Mouse (Mus musculus): ENCODE results near the gene Gm21987. TPM values are rescaled to one million over a fixed set of nuclear protein-coding genes. Genes with fewer than 3 reads are reported as not detected.
A peak's percentile ranks its signal among the peaks of the same experiment; 100 is the strongest.

Gm21987 gene
- polyA plus RNA-seq, 1 experiment from 2014 or later = not detected

DNA sequence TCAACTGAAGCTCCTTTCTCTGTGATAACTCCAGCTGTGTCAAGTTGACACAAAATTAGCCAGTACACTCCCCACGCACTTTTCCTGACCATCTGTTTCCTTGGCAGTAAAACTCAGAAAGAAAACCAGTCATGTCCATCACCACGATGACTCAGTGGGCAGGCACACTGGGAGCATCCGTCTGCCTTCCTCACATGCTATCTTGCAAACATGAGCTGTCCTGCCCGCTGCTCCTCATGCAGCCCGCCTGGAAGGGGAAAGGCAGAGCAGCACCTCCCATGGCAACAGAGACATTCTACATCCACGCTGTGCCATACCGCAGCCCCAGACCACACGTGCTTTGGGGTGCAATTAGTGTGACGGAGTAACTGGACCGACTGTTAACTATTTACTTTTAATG lies 21.5 kb downstream of the Gm21987 start:
- Histone ChIP-seq H3K27me3 (ENCODE audit: poor library complexity, severe bottlenecking) (no peaks in the 10 kb centered on the region), H3K4me1 (peaks cover 7% of the 10 kb centered on the region; the same call in 1 of the 2 replicates), H3K9me3 (no peaks in the 10 kb centered on the region), H3K36me3 (replicated peaks) (no peaks in the 10 kb centered on the region), H3K4me3 (no peak overlapping the region), H3K27ac (no peak overlapping the region)
- WGBS = 77% methylated on average over 10 of the region's 10 CpGs
- no peak for DNase-seq (ENCODE audit: extremely low spot score, low spot score)

DNA sequence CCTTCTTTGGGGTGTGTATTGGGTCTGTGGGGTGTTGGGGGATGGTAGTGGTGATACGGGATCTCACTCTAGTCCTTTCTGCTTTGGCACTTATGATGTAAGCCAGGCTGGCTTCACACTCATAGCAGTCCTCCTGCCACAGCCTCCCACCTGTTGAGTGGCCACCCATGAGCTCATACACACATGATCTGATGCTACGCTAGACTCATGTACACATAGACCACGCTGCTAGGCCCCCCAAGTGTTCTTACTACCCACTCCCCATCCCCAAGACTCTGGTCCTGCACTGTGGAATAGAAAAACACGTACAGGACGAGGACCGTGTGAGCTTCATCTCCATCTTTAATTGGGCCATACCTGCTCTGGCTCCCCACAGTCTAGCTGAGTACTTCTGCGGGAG lies 22.2 kb downstream of the Gm21987 start:
- Histone ChIP-seq H3K27me3 (ENCODE audit: poor library complexity, severe bottlenecking) (no peaks in the 10 kb centered on the region), H3K4me3 (no peak overlapping the region), H3K9me3 (no peaks in the 10 kb centered on the region), H3K27ac (no peak overlapping the region), H3K36me3 (replicated peaks) (no peaks in the 10 kb centered on the region), H3K4me1 (peaks cover 7% of the 10 kb centered on the region; the same call in 1 of the 2 replicates)
- DNase-seq (ENCODE audit: extremely low spot score, low spot score) = no peak
- 83% methylated on average over 7 of the region's 7 CpGs for WGBS

DNA sequence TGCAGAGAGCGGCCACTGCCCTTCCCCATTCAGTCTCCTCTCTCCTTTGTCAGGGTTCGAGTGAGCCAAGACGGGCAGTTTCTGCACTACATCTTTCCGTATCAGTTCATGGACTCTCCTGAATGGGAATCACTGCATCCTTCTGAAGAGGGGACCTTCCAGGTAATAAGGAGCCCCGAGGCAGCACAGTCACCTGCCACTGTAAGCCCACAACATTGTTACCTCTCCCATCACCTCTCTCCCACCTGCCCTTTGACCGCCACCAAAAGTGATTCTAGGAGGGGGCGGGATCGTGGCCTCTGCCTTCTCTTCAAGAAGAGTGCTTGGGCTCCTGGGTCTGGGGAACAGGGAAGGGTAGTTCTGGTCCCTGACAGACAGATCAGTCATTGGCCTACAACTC lies 22.6 kb downstream of the Gm21987 start:
- DNase-seq (ENCODE audit: extremely low spot score, low spot score) = no peak
- WGBS = 83% methylated on average over 8 of the region's 8 CpGs
- peaks cover 7% of the 10 kb centered on the region; the same call in 1 of the 2 replicates for H3K4me1 ChIP-seq

DNA sequence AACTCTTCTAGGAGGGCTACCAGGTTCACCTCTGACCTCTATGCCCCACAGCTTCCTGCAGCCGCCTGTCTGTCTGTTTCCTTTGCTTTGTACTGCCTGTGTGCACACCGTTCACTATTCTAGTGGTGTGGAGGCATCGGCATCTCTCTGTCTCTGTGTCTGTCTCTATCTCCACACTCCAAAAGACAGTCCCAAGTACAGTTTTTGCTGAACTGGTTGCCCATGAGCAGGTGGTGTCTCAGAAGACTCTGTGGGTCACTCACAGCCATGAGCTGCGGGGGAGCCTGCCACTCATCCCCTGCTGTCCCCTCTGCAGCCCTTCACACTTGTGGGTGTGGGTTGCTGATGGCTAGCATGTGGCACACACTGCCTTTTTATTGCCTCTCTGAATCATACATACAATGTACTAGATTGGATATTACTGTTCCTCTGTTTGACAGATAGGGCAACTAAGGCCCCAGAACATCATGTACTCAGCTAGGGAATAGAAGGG lies 23.2 kb downstream of the Gm21987 start:
- H3K4me3 ChIP-seq = no peak overlapping the region
- H3K4me1 ChIP-seq = peaks cover 7% of the 10 kb centered on the region; the same call in 1 of the 2 replicates
- H3K9me3 ChIP-seq = no peaks in the 10 kb centered on the region
- DNase-seq (ENCODE audit: extremely low spot score, low spot score) = no peak
- WGBS = 84% methylated on average over 4 of the region's 4 CpGs
- H3K27me3 ChIP-seq (ENCODE audit: poor library complexity, severe bottlenecking) = no peaks in the 10 kb centered on the region
- no peak overlapping the region for H3K27ac ChIP-seq
- H3K36me3 ChIP-seq (replicated peaks) = no peaks in the 10 kb centered on the region

More for the DNA sequence above, 22.6 kb downstream of the Gm21987 start:
- H3K36me3 ChIP-seq (replicated peaks) = no peaks in the 10 kb centered on the region
- H3K4me3 ChIP-seq = no peak overlapping the region
- no peak overlapping the region for H3K27ac ChIP-seq
- H3K9me3 ChIP-seq = no peaks in the 10 kb centered on the region
- no peaks in the 10 kb centered on the region for H3K27me3 ChIP-seq (ENCODE audit: poor library complexity, severe bottlenecking)

DNA sequence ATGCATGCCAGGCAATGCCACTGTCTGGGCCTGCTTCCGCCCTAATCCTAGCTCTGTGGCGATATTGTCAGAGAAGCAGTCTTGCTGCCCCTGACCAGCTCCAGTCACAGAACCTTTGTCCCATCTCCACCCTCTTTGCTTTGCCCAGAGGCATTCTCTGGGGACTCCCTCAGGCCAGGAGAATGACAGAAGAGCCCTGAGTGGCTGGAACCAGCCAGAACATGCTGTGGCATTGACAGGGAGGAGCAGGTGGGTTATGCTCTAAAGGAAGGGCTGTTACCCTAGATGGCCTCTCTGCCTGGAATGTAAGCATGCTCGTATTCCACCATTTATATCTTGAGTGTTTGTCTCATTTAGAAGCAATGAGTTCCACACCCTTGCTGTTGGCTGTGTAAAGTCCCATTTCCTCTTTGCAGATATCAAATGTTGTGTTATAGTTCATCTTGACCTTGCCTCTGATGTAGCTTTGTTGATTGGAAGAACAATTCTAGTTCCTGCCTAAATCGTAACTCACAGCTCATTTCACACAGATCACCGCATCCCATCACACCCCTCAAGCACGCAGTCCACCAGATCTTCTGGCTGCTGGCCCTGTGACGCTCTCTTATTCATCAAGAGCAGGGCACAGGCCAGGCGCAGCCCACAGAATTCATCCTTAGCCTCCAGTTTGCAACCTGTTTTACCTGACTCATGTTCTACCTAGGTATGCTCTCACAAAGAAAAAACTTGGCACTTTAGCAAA lies 24.0 kb downstream of the Gm21987 start:
- 87% methylated on average over 8 of the region's 8 CpGs for WGBS
- H3K27ac ChIP-seq = peak overlapping the region; percentile 44; the same call in 1 of the 2 replicates
- DNase-seq (ENCODE audit: extremely low spot score, low spot score) = no peak
- H3K4me1 ChIP-seq = peaks cover 7% of the 10 kb centered on the region; the same call in 1 of the 2 replicates
- H3K9me3 ChIP-seq = no peaks in the 10 kb centered on the region
- no peaks in the 10 kb centered on the region for H3K36me3 ChIP-seq (replicated peaks)
- no peaks in the 10 kb centered on the region for H3K27me3 ChIP-seq (ENCODE audit: poor library complexity, severe bottlenecking)
- H3K4me3 ChIP-seq = no peak overlapping the region

DNA sequence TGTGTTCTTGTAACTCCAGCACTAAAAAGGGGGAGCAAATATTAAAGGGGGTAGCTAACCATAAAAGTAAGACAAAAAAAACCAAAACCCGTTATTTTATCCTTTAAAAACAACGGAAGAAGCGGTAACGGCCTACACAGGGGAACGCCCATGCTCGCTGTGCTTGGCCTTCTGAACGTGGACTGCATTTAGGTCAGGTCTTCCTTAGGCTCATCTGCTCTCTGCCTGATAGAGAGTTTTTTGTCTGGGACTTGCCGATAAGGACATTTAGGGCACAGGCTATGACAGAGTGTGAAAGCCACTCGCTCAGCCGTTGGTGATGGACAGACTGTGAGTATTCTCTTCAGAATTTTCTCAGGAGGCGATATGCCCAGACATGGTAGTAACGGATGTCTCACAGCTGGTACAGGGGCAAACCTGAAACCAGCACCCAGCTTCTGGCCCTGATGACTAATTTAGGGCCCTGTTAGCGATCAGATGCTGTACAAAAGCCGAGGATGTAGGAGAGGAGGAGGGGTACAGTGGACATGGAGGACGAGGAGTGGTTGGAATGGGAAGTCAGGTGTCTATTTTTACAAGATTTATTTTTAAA lies 25.0 kb downstream of the Gm21987 start:
- H3K4me3 ChIP-seq = no peak overlapping the region
- WGBS = 89% methylated on average over 15 of the region's 15 CpGs
- no peaks in the 10 kb centered on the region for H3K27me3 ChIP-seq (ENCODE audit: poor library complexity, severe bottlenecking)
- peaks cover 15% of the 10 kb centered on the region for H3K4me1 ChIP-seq
- no peak for DNase-seq (ENCODE audit: extremely low spot score, low spot score)
- H3K27ac ChIP-seq = peak overlapping the region; percentile 53
- H3K9me3 ChIP-seq = no peaks in the 10 kb centered on the region
- H3K36me3 ChIP-seq (replicated peaks) = no peaks in the 10 kb centered on the region

DNA sequence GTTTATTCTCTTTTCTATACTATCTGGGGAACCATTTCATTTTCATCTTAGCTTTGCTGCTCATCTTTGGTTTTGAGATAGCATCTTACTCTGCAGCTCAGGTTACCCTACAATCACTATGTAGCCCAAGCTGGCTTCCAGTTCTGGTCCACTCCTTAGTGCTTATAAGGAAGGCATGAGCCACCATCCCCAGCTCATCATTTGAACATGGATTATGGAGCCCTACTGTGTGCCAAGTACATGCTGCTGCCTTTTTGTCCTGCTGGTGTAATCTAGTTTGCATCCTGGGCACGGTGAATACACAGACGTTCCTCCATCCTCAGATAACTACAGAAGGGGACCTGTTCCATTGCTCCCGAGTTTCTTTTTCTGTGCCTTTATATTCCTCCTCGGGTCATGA lies 26.0 kb downstream of the Gm21987 start:
- H3K9me3 ChIP-seq = no peaks in the 10 kb centered on the region
- H3K36me3 ChIP-seq (replicated peaks) = no peaks in the 10 kb centered on the region
- no peak overlapping the region for H3K27ac ChIP-seq
- DNase-seq (ENCODE audit: extremely low spot score, low spot score) = no peak
- WGBS = 88% methylated on average over 4 of the region's 4 CpGs
- H3K4me1 ChIP-seq = peaks cover 18% of the 10 kb centered on the region
- H3K27me3 ChIP-seq (ENCODE audit: poor library complexity, severe bottlenecking) = no peaks in the 10 kb centered on the region
- no peak overlapping the region for H3K4me3 ChIP-seq

DNA sequence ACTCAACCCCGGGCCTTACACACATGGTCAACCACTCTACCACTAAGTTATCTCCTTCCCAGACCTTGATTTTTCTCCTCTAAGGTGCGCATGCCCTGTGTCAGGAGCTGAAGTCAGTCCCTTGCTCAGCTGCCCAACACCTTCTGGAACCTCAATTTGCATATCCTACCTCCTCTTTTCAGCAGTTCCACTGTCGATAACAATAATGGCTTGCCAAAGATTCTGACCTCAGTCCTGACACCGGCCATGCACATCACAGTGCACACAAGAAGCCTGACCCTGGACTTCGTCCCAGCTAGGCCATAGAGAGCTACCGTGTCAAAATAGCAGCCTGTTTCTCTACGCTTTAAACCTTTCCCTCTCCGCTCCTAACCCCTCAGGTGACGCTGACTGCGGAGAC lies 26.6 kb downstream of the Gm21987 start:
- Histone ChIP-seq H3K36me3 (replicated peaks) (no peaks in the 10 kb centered on the region), H3K4me1 (peaks cover 16% of the 10 kb centered on the region), H3K4me3 (no peak overlapping the region), H3K27me3 (ENCODE audit: poor library complexity, severe bottlenecking) (no peaks in the 10 kb centered on the region), H3K9me3 (no peaks in the 10 kb centered on the region), H3K27ac (no peak overlapping the region)
- WGBS = 84% methylated on average over 10 of the region's 10 CpGs
- DNase-seq (ENCODE audit: extremely low spot score, low spot score) = no peak

DNA sequence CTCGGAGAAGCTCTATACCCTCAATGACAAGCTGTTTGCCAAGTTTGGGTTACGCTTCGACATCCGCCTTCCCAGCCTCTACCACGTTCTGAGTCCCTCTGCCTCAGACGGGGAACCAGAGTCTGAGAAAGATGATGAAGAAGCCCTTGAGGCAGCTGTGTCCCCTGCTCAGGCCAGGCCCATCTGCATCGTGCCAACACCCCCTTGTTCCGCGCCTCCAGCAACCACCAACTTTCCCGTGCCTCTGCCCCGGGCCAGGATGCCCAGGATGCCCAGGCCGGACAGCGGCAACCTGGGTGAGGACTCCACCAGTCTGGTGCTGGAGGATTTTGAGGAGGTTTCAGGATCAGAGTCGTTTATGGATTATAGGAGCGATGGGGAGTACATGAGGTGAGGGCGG lies 27.1 kb downstream of the Gm21987 start:
- Histone ChIP-seq H3K36me3 (replicated peaks) (no peaks in the 10 kb centered on the region), H3K4me3 (peak overlapping the region; percentile 4; the same call in 1 of the 2 replicates), H3K4me1 (peaks cover 19% of the 10 kb centered on the region), H3K9me3 (no peaks in the 10 kb centered on the region), H3K27ac (no peak overlapping the region), H3K27me3 (ENCODE audit: poor library complexity, severe bottlenecking) (no peaks in the 10 kb centered on the region)
- WGBS = 86% methylated on average over 16 of the region's 16 CpGs
- DNase-seq (ENCODE audit: extremely low spot score, low spot score) = no peak

DNA sequence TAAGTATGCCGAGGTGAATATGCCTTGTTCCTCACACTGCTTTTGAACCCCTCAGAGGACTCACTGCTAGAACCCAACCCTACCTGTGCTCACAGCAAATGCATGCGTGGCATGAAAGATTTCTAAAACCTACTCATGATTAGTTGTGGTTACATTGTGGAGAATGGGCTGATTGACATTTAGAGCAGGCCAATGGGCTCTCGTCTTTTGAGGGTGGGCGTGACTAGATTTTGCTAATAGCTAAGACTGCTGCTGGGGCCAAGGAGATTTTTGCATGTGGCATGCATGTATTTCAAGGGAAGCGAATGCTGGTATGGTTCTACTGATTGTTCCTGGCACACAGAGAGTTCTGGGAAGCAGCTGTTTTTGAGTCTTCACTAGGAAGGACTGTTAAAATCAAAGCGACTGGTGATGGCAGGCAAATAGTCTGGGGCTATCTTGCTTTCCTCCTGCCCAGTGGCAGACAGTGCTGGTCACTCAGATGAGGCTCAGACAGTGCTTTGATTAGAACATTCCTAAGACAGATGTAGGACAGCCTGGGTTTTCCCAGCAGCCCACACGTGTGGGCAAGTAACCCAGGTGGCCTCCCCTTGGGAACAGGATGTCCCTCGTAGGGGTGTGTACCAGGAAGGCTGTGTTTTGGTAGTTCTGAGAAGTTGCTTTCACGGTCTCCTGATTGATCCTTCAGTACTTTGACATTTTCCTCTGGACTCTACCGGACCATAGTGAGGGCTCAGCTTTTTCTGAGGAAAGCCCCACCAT lies 27.7 kb downstream of the Gm21987 start:
- H3K4me3 ChIP-seq = peak overlapping the region; percentile 4; the same call in 1 of the 2 replicates
- no peak overlapping the region for H3K27ac ChIP-seq
- DNase-seq (ENCODE audit: extremely low spot score, low spot score) = no peak
- 86% methylated on average over 10 of the region's 10 CpGs for whole genome bisulfite sequencing
- H3K36me3 ChIP-seq (replicated peaks) = no peaks in the 10 kb centered on the region
- no peaks in the 10 kb centered on the region for H3K27me3 ChIP-seq (ENCODE audit: poor library complexity, severe bottlenecking)
- no peaks in the 10 kb centered on the region for H3K9me3 ChIP-seq
- peaks cover 19% of the 10 kb centered on the region for H3K4me1 ChIP-seq

DNA sequence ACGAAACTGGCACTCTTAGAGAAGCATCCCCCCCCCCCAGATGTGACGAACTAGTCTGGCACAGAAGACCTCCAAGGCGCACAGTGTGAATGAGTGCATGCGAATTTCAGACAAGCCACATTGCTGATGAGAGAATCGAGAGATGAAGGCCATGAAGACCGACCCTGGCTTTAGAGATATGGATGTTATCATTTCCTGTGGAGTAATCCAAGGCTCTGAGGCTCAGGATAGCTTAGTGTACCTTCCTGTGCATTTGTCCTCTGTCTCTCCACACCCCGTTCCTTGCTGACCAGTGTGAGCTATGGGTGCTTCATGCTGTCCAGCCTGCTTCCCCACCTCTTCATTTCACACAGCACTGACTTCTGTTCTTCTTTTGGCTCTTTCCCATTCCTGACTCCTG lies 28.3 kb downstream of the Gm21987 start:
- Histone ChIP-seq H3K27me3 (ENCODE audit: poor library complexity, severe bottlenecking) (no peaks in the 10 kb centered on the region), H3K4me3 (no peak overlapping the region), H3K9me3 (no peaks in the 10 kb centered on the region), H3K27ac (no peak overlapping the region), H3K36me3 (replicated peaks) (no peaks in the 10 kb centered on the region), H3K4me1 (peaks cover 17% of the 10 kb centered on the region)
- DNase-seq (ENCODE audit: extremely low spot score, low spot score) = no peak
- WGBS = 87% methylated on average over 7 of the region's 7 CpGs

DNA sequence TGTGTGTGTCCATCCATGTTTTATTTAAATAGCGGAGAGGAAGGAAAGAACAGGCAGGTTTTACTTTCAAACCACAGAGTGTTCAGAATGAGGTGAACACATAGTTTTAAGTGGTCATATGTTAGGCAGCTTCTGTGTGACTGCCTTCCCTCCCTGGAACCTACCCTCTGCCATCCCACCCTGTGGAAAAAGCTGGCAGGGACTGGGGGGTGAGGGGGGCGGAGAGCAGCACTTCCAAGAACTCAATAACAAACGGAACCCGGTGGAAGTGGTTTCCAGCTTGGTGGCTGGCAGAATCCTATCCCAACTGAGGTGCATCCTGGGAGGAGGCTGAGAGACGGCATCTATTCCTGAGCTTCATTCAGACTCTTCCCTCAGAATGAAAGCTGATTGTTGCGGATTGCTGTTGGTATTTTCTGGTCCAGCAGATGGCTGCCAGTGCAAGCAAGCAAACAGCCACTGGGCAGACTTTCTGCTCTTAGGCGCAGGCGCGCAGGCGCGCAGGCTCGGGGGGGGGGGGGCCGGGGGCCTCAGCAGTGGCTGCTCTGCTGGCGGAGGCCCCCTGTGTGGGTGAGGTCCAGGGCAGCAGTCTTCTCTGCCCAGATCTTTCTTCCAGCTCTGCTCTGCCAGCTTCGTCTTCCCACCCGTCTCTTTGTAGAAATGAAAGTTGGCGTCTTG lies 29.5 kb downstream of the Gm21987 start:
- WGBS = 30% methylated on average over 17 of the region's 17 CpGs
- Histone ChIP-seq H3K4me1 (peaks cover 17% of the 10 kb centered on the region), H3K27me3 (ENCODE audit: poor library complexity, severe bottlenecking) (no peaks in the 10 kb centered on the region), H3K4me3 (peak overlapping the region; percentile 41), H3K9me3 (no peaks in the 10 kb centered on the region), H3K36me3 (replicated peaks) (no peaks in the 10 kb centered on the region), H3K27ac (peak overlapping the region; percentile 82)
- DNase-seq (ENCODE audit: extremely low spot score, low spot score) = peak; percentile 42
